Mouse (Mus musculus): Measurements from ENCODE around the gene Dtl. TPM values are rescaled to one million over a fixed set of nuclear protein-coding genes. Genes with fewer than 3 reads are reported as not detected.

Dtl gene
- 37.6 and 39.9 TPM in 2 replicates for polyA plus RNA-seq (2015; fragmentation: Nextera tagmentation; extraction: Ambion mirVana)

- H3K9me3 ChIP-seq (replicated peaks; ENCODE audit: control insufficient read depth, low read length) = peaks cover 3% of the 10 kb centered on the region; the same call in 1 of the 2 replicates
- H3K4me3 ChIP-seq (replicated peaks; ENCODE audit: low read length) = peak within 1 kb of the TSS; percentile 92
- WGBS = under 1% methylated on average over 70 of the region's 70 CpGs
- peak within 1 kb of the TSS; percentile 87 for H3K9ac ChIP-seq (ENCODE audit: low read length)
- H3K27me3 ChIP-seq (ENCODE audit: control insufficient read depth, insufficient read depth, low read length) = no peaks in the 10 kb centered on the region
- peak within 1 kb of the TSS; percentile 97 for H3K27ac ChIP-seq (ENCODE audit: low read length)
- peaks cover 8% of the 10 kb centered on the region for H3K36me3 ChIP-seq (ENCODE audit: control insufficient read depth, insufficient read depth, low read length)
- ATAC-seq (ENCODE audit: insufficient read depth, low FRiP score) = peak; percentile 98
- H3K4me1 ChIP-seq (ENCODE audit: control insufficient read depth, insufficient read depth, low read length) = peaks cover 17% of the 10 kb centered on the region
- peak within 1 kb of the TSS; percentile 82 for H3K4me2 ChIP-seq (ENCODE audit: low read depth, low read length)
Observed at GRCm38 (mm10) chr1:191575458-191576247, at the start of gene Dtl, which contains the start of gene Ints7. Gene Dtl (minus strand): TSS chr1:191575544. Gene Ints7 (plus strand): TSS chr1:191575636.

- H3K27me3 ChIP-seq (ENCODE audit: control insufficient read depth, insufficient read depth, low read length) = no peaks in the 10 kb centered on the region
- no peaks in the 10 kb centered on the region for H3K9me3 ChIP-seq (replicated peaks; ENCODE audit: control insufficient read depth, low read length)
- H3K4me1 ChIP-seq (ENCODE audit: control insufficient read depth, insufficient read depth, low read length) = no peaks in the 10 kb centered on the region; the same call in 1 of the 2 replicates
- H3K4me3 ChIP-seq (replicated peaks; ENCODE audit: low read length) = no peak overlapping the region
- peaks cover 7% of the 10 kb centered on the region; the same call in 1 of the 2 replicates for H3K36me3 ChIP-seq (ENCODE audit: control insufficient read depth, insufficient read depth, low read length)
- H3K27ac ChIP-seq (ENCODE audit: low read length) = no peak overlapping the region
- 54% methylated on average over 6 of the region's 6 CpGs for WGBS
- H3K9ac ChIP-seq (ENCODE audit: low read length) = no peak overlapping the region
- H3K4me2 ChIP-seq (ENCODE audit: low read depth, low read length) = no peak overlapping the region
- no peak for ATAC-seq (ENCODE audit: insufficient read depth, low FRiP score)
Observed at GRCm38 (mm10) chr1:191625026-191625425, 49.7 kb upstream of the Dtl start.

GRCm38 (mm10) chr1:191624492-191624891 is 49.1 kb upstream of the Dtl start:
- Histone ChIP-seq H3K4me2 (ENCODE audit: low read depth, low read length) (no peak overlapping the region), H3K27ac (ENCODE audit: low read length) (no peak overlapping the region), H3K4me3 (replicated peaks; ENCODE audit: low read length) (no peak overlapping the region), H3K9ac (ENCODE audit: low read length) (no peak overlapping the region), H3K4me1 (ENCODE audit: control insufficient read depth, insufficient read depth, low read length) (no peaks in the 10 kb centered on the region; the same call in 1 of the 2 replicates), H3K36me3 (ENCODE audit: control insufficient read depth, insufficient read depth, low read length) (peaks cover 7% of the 10 kb centered on the region), H3K27me3 (ENCODE audit: control insufficient read depth, insufficient read depth, low read length) (no peaks in the 10 kb centered on the region), H3K9me3 (replicated peaks; ENCODE audit: control insufficient read depth, low read length) (no peaks in the 10 kb centered on the region)
- no peak for ATAC-seq (ENCODE audit: insufficient read depth, low FRiP score)
- WGBS = 65% methylated on average over 6 of the region's 6 CpGs

GRCm38 (mm10) chr1:191622801-191623200 is 47.5 kb upstream of the Dtl start:
- Histone ChIP-seq H3K27me3 (ENCODE audit: control insufficient read depth, insufficient read depth, low read length) (no peaks in the 10 kb centered on the region), H3K4me2 (ENCODE audit: low read depth, low read length) (no peak overlapping the region), H3K9me3 (replicated peaks; ENCODE audit: control insufficient read depth, low read length) (no peaks in the 10 kb centered on the region), H3K9ac (ENCODE audit: low read length) (no peak overlapping the region), H3K4me3 (replicated peaks; ENCODE audit: low read length) (no peak overlapping the region), H3K4me1 (ENCODE audit: control insufficient read depth, insufficient read depth, low read length) (no peaks in the 10 kb centered on the region; the same call in 1 of the 2 replicates), H3K27ac (ENCODE audit: low read length) (no peak overlapping the region), H3K36me3 (ENCODE audit: control insufficient read depth, insufficient read depth, low read length) (peaks cover 11% of the 10 kb centered on the region)
- WGBS = 91% methylated on average over 8 of the region's 8 CpGs
- ATAC-seq (ENCODE audit: insufficient read depth, low FRiP score) = 0 out of 2 replicates have a peak, but pooled peaks have one; percentile 34

- Histone ChIP-seq H3K4me2 (ENCODE audit: low read depth, low read length) (no peak overlapping the region), H3K4me1 (ENCODE audit: control insufficient read depth, insufficient read depth, low read length) (no peaks in the 10 kb centered on the region; the same call in 1 of the 2 replicates), H3K9me3 (replicated peaks; ENCODE audit: control insufficient read depth, low read length) (no peaks in the 10 kb centered on the region), H3K27ac (ENCODE audit: low read length) (no peak overlapping the region), H3K36me3 (ENCODE audit: control insufficient read depth, insufficient read depth, low read length) (peaks cover 20% of the 10 kb centered on the region), H3K9ac (ENCODE audit: low read length) (no peak overlapping the region), H3K4me3 (replicated peaks; ENCODE audit: low read length) (no peak overlapping the region), H3K27me3 (ENCODE audit: control insufficient read depth, insufficient read depth, low read length) (no peaks in the 10 kb centered on the region)
- no peak for ATAC-seq (ENCODE audit: insufficient read depth, low FRiP score)
- WGBS = 91% methylated on average over 8 of the region's 8 CpGs
Observed at GRCm38 (mm10) chr1:191621096-191621495, 45.8 kb upstream of the Dtl start.

- no peak overlapping the region for H3K9ac ChIP-seq (ENCODE audit: low read length)
- no peaks in the 10 kb centered on the region for H3K27me3 ChIP-seq (ENCODE audit: control insufficient read depth, insufficient read depth, low read length)
- no peak overlapping the region for H3K4me2 ChIP-seq (ENCODE audit: low read depth, low read length)
- no peak overlapping the region for H3K4me3 ChIP-seq (replicated peaks; ENCODE audit: low read length)
- H3K27ac ChIP-seq (ENCODE audit: low read length) = no peak overlapping the region
- peaks cover 25% of the 10 kb centered on the region for H3K36me3 ChIP-seq (ENCODE audit: control insufficient read depth, insufficient read depth, low read length)
- H3K4me1 ChIP-seq (ENCODE audit: control insufficient read depth, insufficient read depth, low read length) = no peaks in the 10 kb centered on the region; the same call in 1 of the 2 replicates
- no peaks in the 10 kb centered on the region for H3K9me3 ChIP-seq (replicated peaks; ENCODE audit: control insufficient read depth, low read length)
- no peak for ATAC-seq (ENCODE audit: insufficient read depth, low FRiP score)
- WGBS = 88% methylated on average over 12 of the region's 12 CpGs
Observed at GRCm38 (mm10) chr1:191618067-191618766, 42.9 kb upstream of the Dtl start.

- Histone ChIP-seq H3K4me2 (ENCODE audit: low read depth, low read length) (no peak overlapping the region), H3K36me3 (ENCODE audit: control insufficient read depth, insufficient read depth, low read length) (peaks cover 27% of the 10 kb centered on the region), H3K27me3 (ENCODE audit: control insufficient read depth, insufficient read depth, low read length) (no peaks in the 10 kb centered on the region), H3K4me3 (replicated peaks; ENCODE audit: low read length) (no peak overlapping the region), H3K9me3 (replicated peaks; ENCODE audit: control insufficient read depth, low read length) (no peaks in the 10 kb centered on the region), H3K9ac (ENCODE audit: low read length) (no peak overlapping the region), H3K4me1 (ENCODE audit: control insufficient read depth, insufficient read depth, low read length) (no peaks in the 10 kb centered on the region; the same call in 1 of the 2 replicates), H3K27ac (ENCODE audit: low read length) (no peak overlapping the region)
- 91% methylated on average over 3 of the region's 3 CpGs for WGBS
- ATAC-seq (ENCODE audit: insufficient read depth, low FRiP score) = no peak
Observed at GRCm38 (mm10) chr1:191617589-191617988, 42.2 kb upstream of the Dtl start.

- Histone ChIP-seq H3K4me1 (ENCODE audit: control insufficient read depth, insufficient read depth, low read length) (no peaks in the 10 kb centered on the region; the same call in 1 of the 2 replicates), H3K4me3 (replicated peaks; ENCODE audit: low read length) (no peak overlapping the region), H3K36me3 (ENCODE audit: control insufficient read depth, insufficient read depth, low read length) (peaks cover 29% of the 10 kb centered on the region), H3K27ac (ENCODE audit: low read length) (no peak overlapping the region), H3K9me3 (replicated peaks; ENCODE audit: control insufficient read depth, low read length) (no peaks in the 10 kb centered on the region), H3K27me3 (ENCODE audit: control insufficient read depth, insufficient read depth, low read length) (no peaks in the 10 kb centered on the region), H3K4me2 (ENCODE audit: low read depth, low read length) (no peak overlapping the region), H3K9ac (ENCODE audit: low read length) (no peak overlapping the region)
- no peak for ATAC-seq (ENCODE audit: insufficient read depth, low FRiP score)
- 90% methylated on average over 8 of the region's 8 CpGs for WGBS
Observed at GRCm38 (mm10) chr1:191616245-191616644, 40.9 kb upstream of the Dtl start.

- WGBS = 81% methylated on average over 16 of the region's 16 CpGs
Observed at GRCm38 (mm10) chr1:191612877-191613276, 37.5 kb upstream of the Dtl start.

More at GRCm38 (mm10) chr1:191612877-191613276, 37.5 kb upstream of the Dtl start:
- Histone ChIP-seq H3K9me3 (replicated peaks; ENCODE audit: control insufficient read depth, low read length) (no peaks in the 10 kb centered on the region), H3K4me2 (ENCODE audit: low read depth, low read length) (no peak overlapping the region), H3K4me1 (ENCODE audit: control insufficient read depth, insufficient read depth, low read length) (no peaks in the 10 kb centered on the region), H3K27ac (ENCODE audit: low read length) (no peak overlapping the region), H3K9ac (ENCODE audit: low read length) (no peak overlapping the region), H3K27me3 (ENCODE audit: control insufficient read depth, insufficient read depth, low read length) (no peaks in the 10 kb centered on the region), H3K4me3 (replicated peaks; ENCODE audit: low read length) (no peak overlapping the region), H3K36me3 (ENCODE audit: control insufficient read depth, insufficient read depth, low read length) (peaks cover 34% of the 10 kb centered on the region)
- ATAC-seq (ENCODE audit: insufficient read depth, low FRiP score) = no peak
